Mouse (Mus musculus): ENCODE data around the gene Gm42742. TPM values are rescaled to one million over a fixed set of nuclear protein-coding genes. Genes with fewer than 3 reads are reported as not detected.

Gene Gm42742
- total RNA-seq (2021): 10 to 100 TPM; 19.4 to 21.7 TPM
- long read RNA-seq, experiment 1, partial matches to known transcripts: 2 of 3 reads
- long read RNA-seq, experiment 1, other reads (novel, unspliced or antisense): 1 of 3 reads
- long read RNA-seq, experiment 2, partial matches to known transcripts: 0 of 2 reads
- long read RNA-seq, experiment 2, other reads (novel, unspliced or antisense): 2 of 2 reads

DNA sequence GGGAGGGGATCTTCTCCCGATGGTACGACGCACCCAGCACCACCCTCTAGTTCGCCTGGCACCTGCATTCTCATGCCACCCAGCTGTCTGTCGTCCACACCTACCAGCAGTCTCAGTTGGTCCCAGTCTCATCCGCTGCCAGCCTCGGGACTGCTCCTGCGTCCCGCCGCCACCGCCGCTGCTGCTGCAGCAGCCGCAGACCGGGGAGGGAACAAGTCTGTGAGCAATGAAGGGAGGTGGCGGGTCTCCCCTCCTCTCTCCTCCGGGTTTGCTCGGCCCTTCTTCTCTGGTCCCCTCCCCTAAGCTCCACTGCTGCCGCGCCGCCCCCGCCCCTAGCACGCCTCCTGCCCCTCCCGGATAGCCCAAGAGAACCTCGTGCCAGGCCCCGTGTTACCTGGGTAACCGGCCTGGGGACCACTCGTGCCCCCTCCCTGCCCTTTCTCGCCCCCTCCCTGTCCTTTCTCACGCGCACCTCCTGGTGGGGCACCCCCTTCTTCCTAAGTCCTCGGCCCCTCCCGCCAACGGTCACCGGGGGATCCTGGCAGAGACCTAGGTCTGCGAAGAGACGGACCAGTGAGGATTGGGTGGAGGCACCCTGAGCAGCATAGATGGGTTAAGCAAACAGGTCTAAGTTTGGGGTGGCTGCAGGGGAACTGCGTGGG is at the start of gene Gm42742, which contains the start of gene Prrt2:
Gm42742 (minus strand) TSS at position 197 of the 662 bp plus-strand sequence.
Prrt2 (minus strand) TSS at position 311 of the 662 bp plus-strand sequence.
- H3K4me3 ChIP-seq: peak within 1 kb of the TSS; percentile 71
- H3K27ac ChIP-seq: peak within 1 kb of the TSS; percentile 67
- peak; percentile 67 for DNase-seq
- intact Hi-C loops (cut with DNase I): loop anchor here (10.0 kb wide), 1 partner anchor 266 kb away; the partner anchor contains the start of gene Mapk3
- TF ChIP-seq CTCF (IDR thresholded peaks at IDR 0.05): no peak

DNA sequence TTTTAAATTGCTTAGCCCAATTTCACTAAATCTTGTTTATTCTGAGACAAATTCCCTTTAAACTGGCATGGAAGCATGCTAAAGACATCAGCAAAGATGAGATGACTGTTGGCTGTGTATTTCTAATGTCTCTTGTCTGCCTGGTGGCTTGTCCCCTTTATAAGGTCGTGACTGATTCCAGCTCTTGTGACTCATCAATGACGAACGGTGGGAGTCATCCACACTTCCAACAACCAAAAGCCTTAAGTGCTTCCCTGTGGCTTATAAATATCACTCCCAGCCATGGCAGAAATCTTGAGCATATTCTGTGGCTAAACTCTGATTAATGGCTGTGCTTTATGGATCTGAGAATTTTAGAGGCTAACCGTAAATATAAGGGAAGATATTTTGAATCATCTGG is 45.4 kb upstream of the Gm42742 start:
- no peak overlapping the region for H3K27ac ChIP-seq
- no peak overlapping the region for H3K4me3 ChIP-seq
- DNase-seq: no peak
- TF ChIP-seq CTCF (IDR thresholded peaks at IDR 0.05): no peak
- intact Hi-C loops (cut with DNase I): no loop called here

DNA sequence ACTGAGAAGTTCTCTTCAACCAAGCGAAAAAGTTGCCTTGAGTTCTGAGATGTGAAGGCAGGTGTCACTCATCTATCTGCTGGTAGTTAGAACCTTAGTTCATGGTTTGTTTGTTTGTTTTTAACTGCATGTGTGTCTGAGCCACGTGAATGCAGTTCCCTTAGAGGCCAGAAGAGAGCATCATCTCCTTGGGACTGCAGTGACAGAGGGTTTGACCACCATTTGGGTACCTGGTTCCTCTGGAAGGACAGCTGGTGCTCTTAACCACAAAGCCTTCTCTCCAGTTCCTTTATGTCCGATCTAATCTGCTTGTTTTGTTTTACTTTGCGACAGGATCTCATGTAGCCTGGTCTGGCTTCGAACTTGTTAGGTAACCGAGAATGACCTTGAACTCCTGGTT is 44.6 kb upstream of the Gm42742 start:
- Histone ChIP-seq H3K4me3 (no peak overlapping the region), H3K27ac (no peak overlapping the region)
- DNase-seq: no peak
- intact Hi-C loops (cut with DNase I): no loop called here
- no peak for TF ChIP-seq CTCF (IDR thresholded peaks at IDR 0.05)

DNA sequence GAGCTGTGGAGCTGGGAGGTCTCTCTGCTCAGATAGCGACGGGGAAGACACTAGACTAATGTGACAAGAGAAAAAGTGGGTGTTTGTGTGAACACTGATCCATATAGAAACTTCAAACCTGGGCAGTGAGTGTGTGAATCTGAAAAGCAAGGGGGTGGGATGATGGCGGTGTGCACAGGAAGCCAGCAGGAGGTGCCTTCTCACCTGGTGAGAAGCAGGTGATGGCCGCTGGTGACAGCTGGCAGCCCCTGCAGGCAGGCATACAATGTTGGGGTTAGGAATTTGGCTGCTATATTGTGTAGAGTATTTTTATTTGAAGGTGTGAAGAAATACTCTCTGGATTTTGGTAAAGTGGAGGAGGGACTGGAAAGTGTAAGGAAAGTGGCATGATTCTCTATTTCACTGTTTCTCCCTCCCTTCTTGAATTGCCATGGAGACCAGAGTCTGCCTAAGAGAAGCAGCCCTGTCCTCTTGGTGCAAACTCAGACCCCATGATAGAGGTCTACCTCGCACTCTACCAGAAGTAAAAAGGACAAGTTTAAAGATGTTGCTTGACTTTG is 34.2 kb upstream of the Gm42742 start:
- intact Hi-C loops (cut with DNase I): no loop called here
- Histone ChIP-seq H3K4me3 (no peak overlapping the region), H3K27ac (no peak overlapping the region)
- no peak for TF ChIP-seq CTCF (IDR thresholded peaks at IDR 0.05)
- no peak for DNase-seq

DNA sequence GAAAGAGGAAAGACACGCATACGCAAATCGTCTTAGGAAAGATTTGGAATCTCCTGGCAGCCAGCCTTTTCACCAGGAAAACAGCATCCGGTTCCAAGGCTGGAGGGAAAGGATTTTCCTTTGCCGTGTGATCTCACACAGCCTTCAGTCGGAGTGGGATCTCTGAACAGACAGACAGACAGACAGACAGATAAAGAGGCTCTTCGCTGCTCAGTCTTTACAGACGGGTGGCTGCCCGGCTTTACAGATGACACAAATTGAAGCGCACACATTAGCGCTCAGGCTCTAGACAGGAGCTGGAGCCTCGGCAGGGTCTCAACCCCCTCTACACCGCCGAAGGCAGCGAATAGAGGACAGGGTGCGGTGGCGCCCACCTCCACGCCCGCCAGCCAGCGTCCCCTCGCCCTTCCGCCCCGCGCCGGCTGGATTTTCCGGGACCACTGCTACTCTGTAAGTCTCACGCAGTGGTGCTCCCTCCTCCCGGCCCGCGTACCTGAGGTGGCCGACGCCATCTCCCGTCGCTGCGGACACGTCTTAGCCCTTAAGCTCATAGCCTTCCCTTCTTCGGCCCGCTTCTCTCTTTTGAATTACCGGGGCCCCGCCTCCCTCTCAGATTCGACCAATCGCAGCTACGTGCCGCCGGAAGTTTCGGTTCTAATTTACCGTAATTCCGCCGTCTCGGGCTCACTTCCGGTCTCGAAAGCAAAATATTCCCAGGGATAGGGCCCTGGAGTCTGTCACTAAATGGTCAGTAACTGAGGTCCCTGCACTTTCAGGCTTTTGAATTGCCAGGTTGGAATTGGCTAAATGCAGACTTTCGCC is 21.2 kb upstream of the Gm42742 start, which contains the start of gene Kif22:
Kif22 (minus strand) TSS at position 621 of the 822 bp plus-strand sequence.
- peak within 1 kb of the TSS; percentile 87 for H3K27ac ChIP-seq
- peak; percentile 91 for DNase-seq
- no peak for TF ChIP-seq CTCF (IDR thresholded peaks at IDR 0.05)
- peak within 1 kb of the TSS; percentile 73 for H3K4me3 ChIP-seq
- intact Hi-C loops (cut with DNase I): no loop called here

DNA sequence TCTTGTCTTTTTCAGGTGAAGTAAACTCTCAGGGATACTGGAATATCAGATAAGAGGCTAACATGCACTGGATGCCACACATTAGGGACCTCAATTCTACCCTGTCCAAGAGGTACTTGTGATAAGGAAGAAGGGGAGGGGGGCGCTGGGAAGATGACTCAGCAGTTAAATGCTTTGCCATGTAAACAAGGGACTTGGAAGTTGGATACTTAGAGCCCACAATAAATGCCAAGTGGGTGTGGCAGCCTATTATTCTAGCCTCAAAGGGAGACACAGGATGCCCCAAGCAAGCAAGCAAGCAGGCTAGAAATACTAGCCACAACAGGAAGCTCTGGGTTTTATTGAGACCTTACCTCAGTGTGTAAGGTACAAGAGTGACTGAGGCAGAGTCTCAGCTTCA is 10.3 kb upstream of the Gm42742 start:
- Histone ChIP-seq H3K4me3 (no peak overlapping the region), H3K27ac (no peak overlapping the region)
- DNase-seq: no peak
- intact Hi-C loops (cut with DNase I): no loop called here
- TF ChIP-seq CTCF (IDR thresholded peaks at IDR 0.05): no peak

DNA sequence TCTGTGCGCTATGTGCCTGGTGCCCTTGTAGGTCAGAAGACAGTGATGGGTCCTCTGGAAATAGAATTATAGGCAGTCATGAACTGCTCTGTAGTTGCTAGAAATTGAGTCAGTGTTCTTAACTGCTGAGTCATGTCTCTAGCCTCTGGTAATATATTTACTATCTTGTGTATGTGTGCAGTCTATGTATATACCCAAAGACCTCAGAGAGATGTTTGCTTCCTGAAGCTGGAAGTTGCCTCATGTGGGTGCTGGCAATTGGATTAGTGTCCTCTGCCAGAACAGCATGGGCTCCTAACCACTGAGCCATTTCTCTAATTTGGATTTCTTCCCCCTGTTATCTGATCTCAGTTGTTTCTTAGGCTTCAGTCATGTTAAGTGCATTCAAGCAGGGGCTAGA is 9.3 kb upstream of the Gm42742 start:
- intact Hi-C loops (cut with DNase I): no loop called here
- TF ChIP-seq CTCF (IDR thresholded peaks at IDR 0.05): no peak
- Histone ChIP-seq H3K4me3 (no peak overlapping the region), H3K27ac (no peak overlapping the region)
- no peak for DNase-seq

DNA sequence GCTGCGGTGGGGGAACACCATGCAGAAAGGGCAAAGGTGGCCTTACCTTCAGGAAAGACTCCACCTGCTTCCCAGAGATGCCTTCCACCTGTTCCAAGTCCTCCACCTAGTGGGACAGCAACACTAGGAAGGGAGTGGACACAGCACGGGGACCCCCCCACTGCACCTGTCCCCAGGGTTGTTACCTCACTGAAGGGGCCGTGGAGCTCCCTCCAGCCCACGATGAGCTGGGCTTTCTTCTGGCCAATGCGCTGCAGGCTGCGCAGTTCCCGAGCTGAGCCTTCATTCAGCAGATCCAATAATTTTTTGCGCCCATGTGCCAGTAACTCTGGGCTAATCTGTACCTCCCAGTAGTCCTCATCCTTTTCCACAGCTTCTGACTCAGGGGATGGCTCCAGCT is 7.0 kb upstream of the Gm42742 start:
- peak overlapping the region; percentile 95 for H3K4me3 ChIP-seq
- peak overlapping the region; percentile 98 for H3K27ac ChIP-seq
- DNase-seq: no peak
- intact Hi-C loops (cut with DNase I): loop anchor here (5.0 to 10.0 kb wide), 4 partner anchors 74 to 273 kb away; partner anchors contain the start of gene Mapk3
- TF ChIP-seq CTCF (IDR thresholded peaks at IDR 0.05): no peak

DNA sequence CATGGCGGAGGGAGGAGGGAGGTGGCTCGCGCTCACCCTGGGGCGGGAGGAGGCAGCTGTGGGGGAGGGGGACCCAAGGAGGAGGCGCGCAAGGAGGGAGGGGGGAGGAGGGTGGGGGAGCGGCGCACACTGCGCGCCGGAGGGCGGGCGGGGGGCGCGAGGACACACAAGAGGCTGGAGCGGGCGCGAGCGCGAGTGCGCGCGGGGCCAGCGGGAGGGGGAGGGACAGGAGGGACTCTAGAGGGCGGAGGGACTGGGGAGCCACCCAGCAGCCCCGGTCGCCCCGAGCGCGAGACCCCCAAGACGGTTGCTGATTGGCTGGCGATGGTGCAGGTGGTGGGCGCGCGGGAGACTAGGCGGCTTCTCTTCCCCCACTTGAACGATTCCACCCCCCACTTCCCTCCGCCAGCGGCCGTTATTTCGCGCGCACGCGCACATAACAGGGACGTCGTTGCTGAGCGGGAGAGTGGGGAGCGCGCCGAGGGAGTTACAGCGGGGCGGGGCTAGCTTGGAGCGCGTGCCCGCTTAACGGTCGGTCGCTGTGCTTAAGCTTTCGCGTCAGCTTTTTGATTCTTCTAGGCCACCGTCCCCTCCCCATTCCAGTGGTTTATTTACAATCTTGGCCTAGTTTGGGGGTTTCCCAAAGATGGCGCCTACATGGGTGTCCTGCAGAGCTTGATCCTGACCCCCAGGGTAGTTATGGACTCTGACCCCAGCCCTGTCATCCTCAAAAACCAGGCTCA is 6.3 kb upstream of the Gm42742 start, which contains the start of gene Maz:
Maz (minus strand) TSS at position 54 of the 743 bp plus-strand sequence.
- intact Hi-C loops (cut with DNase I): loop anchor here (5.0 to 10.0 kb wide), 4 partner anchors 75 to 272 kb away; partner anchors contain the start of gene Mapk3
- H3K4me3 ChIP-seq: peak within 1 kb of the TSS; percentile 95
- peak; percentile 99 for DNase-seq
- no peak for TF ChIP-seq CTCF (IDR thresholded peaks at IDR 0.05)
- H3K27ac ChIP-seq: peak within 1 kb of the TSS; percentile 98

DNA sequence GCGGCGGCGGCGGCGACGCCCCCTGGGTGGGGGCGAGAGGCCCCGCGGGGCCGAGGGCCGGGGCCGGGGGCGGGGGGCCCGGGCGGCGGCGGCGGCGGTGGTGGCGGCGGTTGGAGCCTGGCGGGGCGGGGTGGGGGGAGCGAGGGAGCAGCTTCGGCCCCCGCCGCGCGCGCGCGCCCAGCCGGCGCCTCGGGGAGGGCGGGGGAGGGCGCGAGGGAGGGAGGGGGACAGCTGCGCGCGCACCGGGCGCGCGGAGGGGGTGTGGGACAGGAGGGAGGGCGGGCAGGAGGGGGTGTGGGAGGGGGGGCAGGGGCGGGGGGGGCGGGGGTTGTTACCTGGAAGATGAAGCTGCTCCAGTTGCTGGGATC is 5.7 kb upstream of the Gm42742 start:
- DNase-seq: no peak

DNA sequence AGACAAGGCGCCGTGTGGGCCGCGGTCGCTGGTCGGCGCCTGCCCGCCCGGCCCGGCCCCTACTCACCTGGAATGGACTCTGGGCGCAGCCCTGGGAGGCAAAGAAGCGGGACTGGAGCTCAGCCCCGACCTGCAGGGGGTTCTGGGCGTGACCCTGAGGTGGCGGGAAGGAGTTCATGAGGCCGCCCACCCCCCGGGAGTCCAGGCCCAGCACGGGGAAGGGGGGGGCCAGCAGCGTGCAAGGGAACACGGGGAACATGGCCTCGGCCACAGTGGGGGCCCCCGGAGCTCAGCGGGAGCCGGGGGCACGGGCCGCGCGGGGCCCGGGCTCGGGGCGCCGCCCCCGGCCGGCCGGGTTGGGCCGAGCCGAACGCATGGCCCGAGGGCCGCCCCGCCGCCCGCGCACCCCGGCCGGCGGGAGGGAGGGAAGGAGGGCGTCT is 5.3 kb upstream of the Gm42742 start:
- H3K27ac ChIP-seq: peak overlapping the region; percentile 94
- peak overlapping the region; percentile 95 for H3K4me3 ChIP-seq
- intact Hi-C loops (cut with DNase I): loop anchor here (5.0 to 10.0 kb wide), 4 partner anchors 76 to 271 kb away; partner anchors contain the start of gene Mapk3
- peak; percentile 74 for DNase-seq
- TF ChIP-seq CTCF (IDR thresholded peaks at IDR 0.05): no peak

More for the DNA sequence above, 5.7 kb upstream of the Gm42742 start:
- peak overlapping the region; percentile 95 for H3K4me3 ChIP-seq
- intact Hi-C loops (cut with DNase I): loop anchor here (5.0 to 10.0 kb wide), 4 partner anchors 76 to 272 kb away; partner anchors contain the start of gene Mapk3
- no peak for TF ChIP-seq CTCF (IDR thresholded peaks at IDR 0.05)
- H3K27ac ChIP-seq: peak overlapping the region; percentile 98
